Mouse (Mus musculus): ENCODE measurements around the gene Mfap2. TPM values are rescaled to one million over a fixed set of nuclear protein-coding genes. Genes with fewer than 3 reads are reported as not detected.

The Mfap2 gene
- polyA plus RNA-seq, 1 experiment from 2014 or later = 197 TPM

Other genes with a start within 250 kb of the Mfap2 start
- gene Padi4, start 236.2 kb upstream of the Mfap2 start, polyA plus RNA-seq (2015; fragmentation: Nextera tagmentation; extraction: Ambion mirVana) = 2.6 and 3.0 TPM in 2 replicates
- 0.24 and 0.55 TPM in 2 replicates for gene Padi3, start 199.8 kb upstream of the Mfap2 start, polyA plus RNA-seq (2015; fragmentation: Nextera tagmentation; extraction: Ambion mirVana)
- 0.07 and 0.10 TPM in 2 replicates for gene Padi1, start 164.6 kb upstream of the Mfap2 start, polyA plus RNA-seq (2015; fragmentation: Nextera tagmentation; extraction: Ambion mirVana)
- gene Padi2, start 104.1 kb upstream of the Mfap2 start, polyA plus RNA-seq (2015; fragmentation: Nextera tagmentation; extraction: Ambion mirVana) = 2.1 and 2.6 TPM in 2 replicates
- 1,158 and 1,167 TPM in 2 replicates for gene Sdhb, start 49.2 kb upstream of the Mfap2 start, polyA plus RNA-seq (2015; fragmentation: Nextera tagmentation; extraction: Ambion mirVana)
- 28.9 and 30.7 TPM in 2 replicates for gene Atp13a2, start 23.5 kb upstream of the Mfap2 start, polyA plus RNA-seq (2015; fragmentation: Nextera tagmentation; extraction: Ambion mirVana)
- gene Crocc, start 50.1 kb downstream of the Mfap2 start, polyA plus RNA-seq (2015; fragmentation: Nextera tagmentation; extraction: Ambion mirVana) = 3.0 and 4.2 TPM in 2 replicates
- gene Necap2, start 67.9 kb downstream of the Mfap2 start, polyA plus RNA-seq (2015; fragmentation: Nextera tagmentation; extraction: Ambion mirVana) = 49.8 and 50.1 TPM in 2 replicates
- 0.08 TPM in 1 of 2 replicates, not detected in the other for gene Spata21, start 77.9 kb downstream of the Mfap2 start, polyA plus RNA-seq (2015; fragmentation: Nextera tagmentation; extraction: Ambion mirVana)
- 29.5 and 33.9 TPM in 2 replicates for gene Szrd1, start 129.4 kb downstream of the Mfap2 start, polyA plus RNA-seq (2015; fragmentation: Nextera tagmentation; extraction: Ambion mirVana)
- gene Fbxo42, start 137.5 kb downstream of the Mfap2 start, polyA plus RNA-seq (2015; fragmentation: Nextera tagmentation; extraction: Ambion mirVana) = 12.8 and 14.5 TPM in 2 replicates
- gene Rsg1, start 203.5 kb downstream of the Mfap2 start, polyA plus RNA-seq (2015; fragmentation: Nextera tagmentation; extraction: Ambion mirVana) = 2.4 and 3.6 TPM in 2 replicates
- gene Arhgef19, start 229.1 kb downstream of the Mfap2 start, polyA plus RNA-seq (2015; fragmentation: Nextera tagmentation; extraction: Ambion mirVana) = 2.3 and 4.0 TPM in 2 replicates

Data from heart, embryonic 16.5 days (tissue).